Mouse (Mus musculus): ENCODE results near the gene Ccsap. TPM values are rescaled to one million over a fixed set of nuclear protein-coding genes. Genes with fewer than 3 reads are reported as not detected.

Gene Ccsap
- total and polyA plus RNA-seq, 3 experiments = 5.0 to 6.2 (median 5.4) TPM

- H3K27ac ChIP-seq (ENCODE audit: insufficient read depth, low read depth) = no peak overlapping the region
- no peak overlapping the region for H3K4me3 ChIP-seq (replicated peaks in 1 of 3; ENCODE audit: low read depth in 2 of 3, low read length in 2 of 3, poor library complexity in 1 of 3)
- no peak overlapping the region for H3K9ac ChIP-seq (ENCODE audit: insufficient read depth, low read depth)
- no peaks in the 10 kb centered on the region for H3K9me3 ChIP-seq (replicated peaks; ENCODE audit: low read length)
- dilution Hi-C loops (cut with MboI; ENCODE audit: extremely low pct_ligation_motif_present, extremely low pct_unique_long_range_greater_than_20kb, low sequenced_read_pairs) = no loop called here
- H3K4me2 ChIP-seq (ENCODE audit: insufficient read depth, low read depth, poor library complexity, severe bottlenecking) = no peak overlapping the region
- TF ChIP-seq IRF4 (IDR thresholded peaks at IDR 0.05; ENCODE audit: low read depth, low read length) (no peak), EP300 (IDR thresholded peaks at IDR 0.05; ENCODE audit: low read length) (no peak), POLR2AphosphoS2 (IDR thresholded peaks at IDR 0.05; ENCODE audit: low read depth, low read length) (no peak), MAFK (IDR thresholded peaks at IDR 0.05; ENCODE audit: insufficient replicate concordance, low read length) (no peak), ZNF384 (IDR thresholded peaks at IDR 0.05; ENCODE audit: low read depth, low read length) (no peak), CHD1 (IDR thresholded peaks at IDR 0.05; ENCODE audit: low read depth, low read length) (no peak), ELF1 (IDR thresholded peaks at IDR 0.05; ENCODE audit: low read depth, low read length) (no peak)
- H3K36me3 ChIP-seq (replicated peaks in 1 of 2; ENCODE audit: control insufficient read depth in 1 of 2, insufficient read depth in 1 of 2, low read length in 1 of 2) = peaks cover 0 to 60% of the 10 kb centered on the region in 2 experiments
- DNase-seq (ENCODE audit: extremely low read depth) = no peak
- in situ Hi-C loops (cut with MboI; ENCODE audit: low pct_ligation_motif_present, low pct_unique_long_range_greater_than_20kb, low sequenced_read_pairs) = no loop called here
- no peaks in the 10 kb centered on the region for H3K79me2 ChIP-seq (replicated peaks; ENCODE audit: control insufficient read depth, extremely low read depth, insufficient read depth, poor library complexity, severe bottlenecking)
- no peaks in the 10 kb centered on the region for H3K4me1 ChIP-seq (ENCODE audit: control insufficient read depth in 1 of 2, insufficient read depth in 2 of 2)
- H3K27me3 ChIP-seq (replicated peaks) = no peaks in the 10 kb centered on the region
Observed at GRCm38 (mm10) chr8:123838496-123838895, 21.5 kb downstream of the Ccsap start.

DNA sequence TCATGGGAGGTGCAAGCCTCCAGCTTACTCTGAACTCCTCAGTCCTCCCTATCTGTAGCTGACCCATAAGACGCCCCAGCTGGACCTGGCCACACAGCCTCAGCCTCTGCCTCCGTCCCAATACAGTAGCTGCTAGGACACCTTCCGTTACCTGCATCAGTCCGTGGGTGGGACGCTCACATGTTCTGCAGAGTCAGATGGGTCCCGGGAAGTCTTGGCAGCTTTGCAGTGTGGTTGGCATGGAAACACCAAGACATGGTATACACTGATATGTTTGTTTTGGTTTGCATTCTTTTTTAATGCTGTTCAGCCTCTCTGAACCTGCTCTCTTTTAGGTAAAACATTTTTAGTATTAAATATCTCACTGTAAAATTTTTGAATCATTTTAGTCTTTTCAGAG lies 23.7 kb downstream of the Ccsap start:
- Histone ChIP-seq H3K79me2 (replicated peaks; ENCODE audit: control insufficient read depth, extremely low read depth, insufficient read depth, poor library complexity, severe bottlenecking) (no peaks in the 10 kb centered on the region), H3K4me1 (ENCODE audit: control insufficient read depth in 1 of 2, insufficient read depth in 2 of 2) (no peaks in the 10 kb centered on the region), H3K9ac (ENCODE audit: insufficient read depth, low read depth) (no peak overlapping the region), H3K4me3 (replicated peaks in 1 of 3; ENCODE audit: low read depth in 2 of 3, low read length in 2 of 3, poor library complexity in 1 of 3) (no peak overlapping the region), H3K9me3 (replicated peaks; ENCODE audit: low read length) (no peaks in the 10 kb centered on the region), H3K36me3 (replicated peaks in 1 of 2; ENCODE audit: control insufficient read depth in 1 of 2, insufficient read depth in 1 of 2, low read length in 1 of 2) (peaks cover 0 to 43% of the 10 kb centered on the region in 2 experiments), H3K27me3 (replicated peaks) (no peaks in the 10 kb centered on the region), H3K27ac (ENCODE audit: insufficient read depth, low read depth) (no peak overlapping the region), H3K4me2 (ENCODE audit: insufficient read depth, low read depth, poor library complexity, severe bottlenecking) (no peak overlapping the region)
- in situ Hi-C loops (cut with MboI; ENCODE audit: low pct_ligation_motif_present, low pct_unique_long_range_greater_than_20kb, low sequenced_read_pairs) = no loop called here
- no peak for DNase-seq (ENCODE audit: extremely low read depth)
- dilution Hi-C loops (cut with MboI; ENCODE audit: extremely low pct_ligation_motif_present, extremely low pct_unique_long_range_greater_than_20kb, low sequenced_read_pairs) = no loop called here
- TF ChIP-seq ZKSCAN1 (IDR thresholded peaks at IDR 0.05; ENCODE audit: borderline replicate concordance, low read depth, low read length) (no peak), SMC3 (IDR thresholded peaks at IDR 0.05; ENCODE audit: low read depth, low read length) (no peak), MXI1 (IDR thresholded peaks at IDR 0.05; ENCODE audit: low read depth, low read length) (no peak), RCOR1 (conservative IDR thresholded peaks at IDR 0.05; ENCODE audit: low read depth, low read length) (no peak), NRF1 (IDR thresholded peaks at IDR 0.05; ENCODE audit: low read depth, low read length) (no peak), POLR2AphosphoS2 (IDR thresholded peaks at IDR 0.05; ENCODE audit: low read depth, low read length) (no peak), CHD1 (IDR thresholded peaks at IDR 0.05; ENCODE audit: low read depth, low read length) (no peak), RAD21 (IDR thresholded peaks at IDR 0.05; ENCODE audit: low read depth, low read length) (no peak), MEF2A (IDR thresholded peaks at IDR 0.05; ENCODE audit: borderline replicate concordance, low read depth, low read length) (no peak), MAX (IDR thresholded peaks at IDR 0.05; ENCODE audit: low read length) (no peak), NELFE (IDR thresholded peaks at IDR 0.05; ENCODE audit: low read depth, low read length) (no peak), UBTF (IDR thresholded peaks at IDR 0.05; ENCODE audit: low read depth, low read length) (no peak), TCF12 (IDR thresholded peaks at IDR 0.05; ENCODE audit: low read depth, low read length) (no peak), EP300 (IDR thresholded peaks at IDR 0.05; ENCODE audit: low read length) (no peak), GABPA (IDR thresholded peaks at IDR 0.05; ENCODE audit: insufficient replicate concordance, low read depth, low read length) (no peak), KAT2A (IDR thresholded peaks at IDR 0.05; ENCODE audit: insufficient replicate concordance, low read length) (no peak), CTCF (conservative IDR thresholded peaks at IDR 0.05 in 1 of 2, IDR thresholded peaks at IDR 0.05 in 1 of 2; ENCODE audit: low read depth in 2 of 2, low read length in 2 of 2) (no peak), TBP (conservative IDR thresholded peaks at IDR 0.05; ENCODE audit: low read depth, low read length) (no peak), HCFC1 (IDR thresholded peaks at IDR 0.05; ENCODE audit: low read depth, low read length) (no peak), SIN3A (IDR thresholded peaks at IDR 0.05; ENCODE audit: low read length) (no peak)
